Mouse (Mus musculus): ENCODE data around the gene Cdkn2b. TPM values are rescaled to one million over a fixed set of nuclear protein-coding genes. Genes with fewer than 3 reads are reported as not detected.

Cdkn2b gene
- total RNA-seq, 2 experiments from 2014 or later, result 2.6 to 2.9 TPM

GRCm38 (mm10) chr4:89272101-89272718 is 38.6 kb downstream of the Cdkn2b start:
- intact Hi-C loops (cut with DNase I), result no loop called here
- DNase-seq (ENCODE audit: extremely low spot score in 1 of 2, low spot score in 2 of 2), result no peak

- intact Hi-C loops (cut with DNase I), result no loop called here
These were observed 53.1 kb downstream of the Cdkn2b start for GRCm38 (mm10) chr4:89257768-89258167.

More at GRCm38 (mm10) chr4:89257768-89258167, 53.1 kb downstream of the Cdkn2b start:
- DNase-seq (ENCODE audit: extremely low spot score in 1 of 2, low spot score in 2 of 2), result no peak

Other genes starting within 250 kb of the Cdkn2b start
- gene Mtap, start 173.9 kb downstream of the Cdkn2b start, total RNA-seq (2021), result 10 to 100 TPM; 10.6 TPM
- under 1 TPM; 0.39 to 0.55 TPM for gene Cdkn2a, start 16.4 kb downstream of the Cdkn2b start, total RNA-seq (2021)

Measured in left cerebral cortex, postnatal 10 days (tissue).